Mouse (Mus musculus) CH12F3 (cell line): ENCODE results near the gene Gbp7.
"Not testable (repeated sequence)": the region's sequence is repeated elsewhere in the genome, so short reads cannot be mapped to it uniquely, and the experiment has no call there.

ENCODE experiments used
- in situ Hi-C: fragments of 300-500 bp; cut with MboI; formaldehyde crosslinking; loops from 2 replicates; pipeline ENCODE4 v1.14.3; 2020; ENCODE audit warnings: low sequenced_read_pairs

The Gbp7 gene

GRCm38 (mm10) chr3:142560296-142560948 is 30.3 kb downstream of the Gbp7 start:
- in situ Hi-C loops, result no loop called here

- in situ Hi-C loops, result no loop called here
These were observed 31.0 kb downstream of the Gbp7 start for GRCm38 (mm10) chr3:142561045-142561646.

- in situ Hi-C loops, result no loop called here
These were observed 31.5 kb downstream of the Gbp7 start for GRCm38 (mm10) chr3:142561666-142562065.

- in situ Hi-C loops, result not testable (repeated sequence)
These were observed 37.3 kb downstream of the Gbp7 start for GRCm38 (mm10) chr3:142567490-142567889.

GRCm38 (mm10) chr3:142570738-142571137 is 40.6 kb downstream of the Gbp7 start:
- in situ Hi-C loops, result no loop called here

- in situ Hi-C loops, result no loop called here
These were observed 47.0 kb downstream of the Gbp7 start for GRCm38 (mm10) chr3:142577108-142577507.

- in situ Hi-C loops, result no loop called here
These were observed 48.2 kb downstream of the Gbp7 start for GRCm38 (mm10) chr3:142578342-142578741.

GRCm38 (mm10) chr3:142583067-142583466 is 52.9 kb downstream of the Gbp7 start:
- in situ Hi-C loops, result no loop called here

GRCm38 (mm10) chr3:142587386-142587785 is 57.2 kb downstream of the Gbp7 start:
- in situ Hi-C loops, result no loop called here

GRCm38 (mm10) chr3:142588888-142589287 is 58.7 kb downstream of the Gbp7 start:
- in situ Hi-C loops, result no loop called here

GRCm38 (mm10) chr3:142590431-142591067 is 60.4 kb downstream of the Gbp7 start:
- in situ Hi-C loops, result no loop called here

- in situ Hi-C loops, result no loop called here
These were observed 64.4 kb downstream of the Gbp7 start, which contains the start of gene Gbp2b for GRCm38 (mm10) chr3:142594547-142594946. Gbp2b (plus strand) TSS chr3:142594847.

GRCm38 (mm10) chr3:142597923-142598322 is 67.8 kb downstream of the Gbp7 start:
- in situ Hi-C loops, result no loop called here
